Mouse (Mus musculus) stomach, postnatal 0 days (tissue): Measurements from ENCODE around the gene Srsf6. TPM values are rescaled to one million over a fixed set of nuclear protein-coding genes. Genes with fewer than 3 reads are reported as not detected.

ENCODE experiments used
- ATAC-seq: fragments of 200-750 bp; cut with Nextera tagmentation; 2 replicates; pipeline ENCODE4 v1.8.0; 2017; ENCODE audit not compliant: low FRiP score, low TSS enrichment
- DNase-seq: peaks from one replicate; pipeline ENCODE4 v3.0.0-alpha.2; 2016; ENCODE audit warnings: low spot score
- H3K27ac ChIP-seq: fragments of 300-500 bp; sonication (generic); replicated peaks from 2 replicates; pipeline ENCODE4 v1.5.1; 2014; ENCODE audit warnings: mild to moderate bottlenecking, control low read depth
- H3K27me3 ChIP-seq: fragments of 300-500 bp; sonication (generic); 2 replicates; pipeline ENCODE4 v1.6.1; 2014; ENCODE audit warnings: low read length; ENCODE audit not compliant: control insufficient read depth, insufficient read depth
- H3K36me3 ChIP-seq: fragments of 300-500 bp; sonication (generic); 2 replicates; pipeline ENCODE4 v1.6.1; 2014; ENCODE audit warnings: low read length, mixed read lengths; ENCODE audit not compliant: control insufficient read depth, insufficient read depth
- H3K4me1 ChIP-seq: fragments of 300-500 bp; sonication (generic); replicated peaks from 2 replicates; pipeline ENCODE4 v1.6.1; 2014; ENCODE audit warnings: antibody characterized with exemption; ENCODE audit not compliant: control insufficient read depth, insufficient read depth
- H3K4me2 ChIP-seq: fragments of 300-500 bp; sonication (generic); replicated peaks from 2 replicates; pipeline ENCODE4 v1.6.1; 2014; ENCODE audit warnings: low read depth, mild to moderate bottlenecking, control low read depth, moderate library complexity
- H3K4me3 ChIP-seq: fragments of 300-500 bp; sonication (generic); 2 replicates; pipeline ENCODE4 v1.5.1; 2014; ENCODE audit warnings: low read depth, low read length, control low read depth
- H3K9ac ChIP-seq: fragments of 300-500 bp; sonication (generic); 2 replicates; pipeline ENCODE4 v1.6.1; 2014; ENCODE audit warnings: mild to moderate bottlenecking, low read length, control low read depth, mixed read lengths
- H3K9me3 ChIP-seq: fragments of 300-500 bp; sonication (generic); 2 replicates; pipeline ENCODE4 v1.6.1; 2016; ENCODE audit warnings: low read length; ENCODE audit not compliant: control insufficient read depth
- CTCF ChIP-seq: IDR thresholded peaks from 2 replicates; pipeline ENCODE4 v1.5.1; 2016; ENCODE audit warnings: antibody characterized with exemption, low read depth, mild to moderate bottlenecking, moderate library complexity
- EP300 ChIP-seq: optimal IDR thresholded peaks from 2 replicates; pipeline ENCODE3; 2016; ENCODE audit warnings: antibody characterized with exemption
- WGBS: fragments of 180-500 bp; shearing (Covaris S2); extraction: QIAGEN DNeasy Blood & Tissue Kit; methylation state at CpG from one replicate; pipeline ENCODE4 v1.1.7; 2014; 5-methylcytosine and 5-hydroxymethylcytosine counted together
- polyA plus RNA-seq: library from polyadenylated mRNA; unstranded; fragments of >200 nt; fragmentation: Nextera tagmentation; extraction: Ambion mirVana; gene quantifications from 2 replicates; pipeline ENCODE4 v1.2.1, GENCODE M21; 2015

Gene Srsf6
- polyA plus RNA-seq, 1 experiment from 2014 or later, result 67.5 TPM

- ATAC-seq (no peak), DNase-seq (no peak)
- 74% methylated on average over 6 of the region's 6 CpGs for WGBS
- Histone ChIP-seq H3K36me3 (no peaks in the 10 kb centered on the region), H3K4me1 (0 out of 2 replicates have a peak, but pooled peaks cover 2% of the 10 kb centered on the region), H3K9ac (no peak overlapping the region), H3K4me3 (no peak overlapping the region), H3K27me3 (no peaks in the 10 kb centered on the region), H3K9me3 (no peaks in the 10 kb centered on the region), H3K4me2 (no peak overlapping the region), H3K27ac (no peak overlapping the region)
- no peak for TF ChIP-seq CTCF
- no peak for TF ChIP-seq EP300
Measured at GRCm38 (mm10) chr2:162984381-162984780, 53.1 kb downstream of the Srsf6 start.

- 33% methylated on average over 3 of the region's 3 CpGs for WGBS
- no peak for TF ChIP-seq CTCF
- Histone ChIP-seq H3K36me3 (no peaks in the 10 kb centered on the region), H3K4me1 (0 out of 2 replicates have a peak, but pooled peaks cover 2% of the 10 kb centered on the region), H3K9me3 (no peaks in the 10 kb centered on the region), H3K27ac (no peak overlapping the region), H3K9ac (no peak overlapping the region), H3K4me2 (no peak overlapping the region), H3K27me3 (no peaks in the 10 kb centered on the region), H3K4me3 (no peak overlapping the region)
- ATAC-seq (peak; percentile 89), DNase-seq (peak; percentile 87)
Measured at GRCm38 (mm10) chr2:162985923-162986322, 54.6 kb downstream of the Srsf6 start.

Other genes starting within 250 kb of the Srsf6 start
- gene L3mbtl1, start 11.9 kb downstream of the Srsf6 start, polyA plus RNA-seq, result 0.02 and 0.24 TPM in 2 replicates
- 2.6 and 3.3 TPM in 2 replicates for gene Sgk2, start 55.8 kb downstream of the Srsf6 start, polyA plus RNA-seq
- 32.3 and 34.3 TPM in 2 replicates for gene Ift52, start 85.8 kb downstream of the Srsf6 start, polyA plus RNA-seq
- gene Mybl2, start 123.2 kb downstream of the Srsf6 start, polyA plus RNA-seq, result 5.3 and 5.4 TPM in 2 replicates
- gene Gtsf1l, start 156.3 kb downstream of the Srsf6 start, polyA plus RNA-seq, result 0.16 TPM in 1 of 2 replicates, not detected in the other